Mouse (Mus musculus) MEL (cell line): ENCODE data around the gene Pfkfb3.

Experiments
- CTCF ChIP-seq, 3 experiments: IDR thresholded peaks in 2 of 3; conservative IDR thresholded peaks in 1 of 3; 2 replicates each; pipeline ENCODE4 v1.5.1; 2011 to 2012; ENCODE audit warnings: low read length in 3 of 3, low read depth in 2 of 3, mild to moderate bottlenecking in 2 of 3, improper control_type of control experiment in 1 of 3, inconsistent platforms in 1 of 3, mixed read lengths in 1 of 3, moderate library complexity in 1 of 3; ENCODE audit not compliant: control insufficient read depth in 1 of 3, insufficient read depth in 1 of 3, poor library complexity in 1 of 3, severe bottlenecking in 1 of 3
- HCFC1 ChIP-seq: IDR thresholded peaks from 2 replicates; pipeline ENCODE4 v1.6.1; 2012; ENCODE audit warnings: low read depth, mild to moderate bottlenecking, inconsistent platforms, low read length, improper control_type of control experiment, moderate library complexity
- MAFK ChIP-seq: IDR thresholded peaks from 2 replicates; pipeline ENCODE4 v1.6.1; 2011; ENCODE audit warnings: low read depth, mild to moderate bottlenecking, low read length, improper control_type of control experiment, borderline replicate concordance
- NRF1 ChIP-seq: IDR thresholded peaks from 2 replicates; pipeline ENCODE4 v1.6.1; 2014; ENCODE audit warnings: low read depth, mild to moderate bottlenecking, inconsistent platforms, low read length, improper control_type of control experiment, moderate library complexity; ENCODE audit not compliant: poor library complexity, insufficient read depth, severe bottlenecking
- POLR2A ChIP-seq, 2 experiments: IDR thresholded peaks; 2 replicates each; pipeline ENCODE4 v1.6.1; 2011 to 2012; ENCODE audit warnings: low read length in 2 of 2, mild to moderate bottlenecking in 2 of 2, control low read depth in 1 of 2, improper control_type of control experiment in 1 of 2, low read depth in 1 of 2, moderate library complexity in 1 of 2; ENCODE audit not compliant: control insufficient read depth in 1 of 2, insufficient read depth in 1 of 2, poor library complexity in 1 of 2
- TAL1 ChIP-seq: IDR thresholded peaks from 2 replicates; pipeline ENCODE4 v1.6.1; 2012; ENCODE audit warnings: mild to moderate bottlenecking, inconsistent platforms, low read length, moderate library complexity, mixed read lengths
- TCF12 ChIP-seq: IDR thresholded peaks from 2 replicates; pipeline ENCODE4 v1.6.1; 2014; ENCODE audit warnings: low read depth, mild to moderate bottlenecking, inconsistent platforms, low read length, improper control_type of control experiment, moderate library complexity
- USF1 ChIP-seq: IDR thresholded peaks from 2 replicates; pipeline ENCODE4 v1.6.1; 2014; ENCODE audit warnings: low read depth, mild to moderate bottlenecking, inconsistent platforms, low read length, improper control_type of control experiment, moderate library complexity

DNA sequence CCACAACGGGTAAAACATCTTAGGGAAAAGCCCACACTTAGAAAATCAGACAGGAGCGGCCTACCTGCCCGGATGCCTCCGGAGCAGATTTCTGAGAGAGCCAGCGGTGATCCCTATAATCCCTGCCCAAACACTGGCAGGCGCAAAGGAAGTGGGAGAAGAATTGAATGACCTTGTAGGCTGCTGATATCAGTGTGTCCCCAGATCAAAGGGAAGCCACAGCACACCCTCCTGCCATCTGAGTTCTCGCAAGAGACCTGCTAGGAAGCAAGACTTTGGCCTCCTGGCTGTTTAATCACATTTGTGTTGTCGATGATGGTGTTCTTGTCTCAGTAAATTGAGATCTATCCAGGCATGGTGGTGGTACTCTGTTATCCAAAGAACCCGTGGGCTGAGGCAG lies 33.1 kb downstream of the Pfkfb3 start:
- TF ChIP-seq CTCF (IDR thresholded peaks at IDR 0.05 in 2 of 3, conservative IDR thresholded peaks at IDR 0.05 in 1 of 3; ENCODE audit: control insufficient read depth in 1 of 3, insufficient read depth in 1 of 3, low read depth in 2 of 3, low read length in 3 of 3, poor library complexity in 1 of 3, severe bottlenecking in 1 of 3) (no peak), MAFK (no peak), POLR2A (IDR thresholded peaks at IDR 0.05; ENCODE audit: control insufficient read depth in 1 of 2, insufficient read depth in 1 of 2, low read depth in 1 of 2, low read length in 2 of 2, poor library complexity in 1 of 2) (no peak), TAL1 (no peak), USF1 (no peak), NRF1 (no peak), TCF12 (no peak), HCFC1 (no peak)
